Mouse (Mus musculus) cerebellum, adult 9-11 months (tissue): ENCODE measurements around the gene Cldn4.

ENCODE experiments used
- DNase-seq: peaks from one replicate; pipeline ENCODE4 v3.0.0; 2022

The Cldn4 gene

DNA sequence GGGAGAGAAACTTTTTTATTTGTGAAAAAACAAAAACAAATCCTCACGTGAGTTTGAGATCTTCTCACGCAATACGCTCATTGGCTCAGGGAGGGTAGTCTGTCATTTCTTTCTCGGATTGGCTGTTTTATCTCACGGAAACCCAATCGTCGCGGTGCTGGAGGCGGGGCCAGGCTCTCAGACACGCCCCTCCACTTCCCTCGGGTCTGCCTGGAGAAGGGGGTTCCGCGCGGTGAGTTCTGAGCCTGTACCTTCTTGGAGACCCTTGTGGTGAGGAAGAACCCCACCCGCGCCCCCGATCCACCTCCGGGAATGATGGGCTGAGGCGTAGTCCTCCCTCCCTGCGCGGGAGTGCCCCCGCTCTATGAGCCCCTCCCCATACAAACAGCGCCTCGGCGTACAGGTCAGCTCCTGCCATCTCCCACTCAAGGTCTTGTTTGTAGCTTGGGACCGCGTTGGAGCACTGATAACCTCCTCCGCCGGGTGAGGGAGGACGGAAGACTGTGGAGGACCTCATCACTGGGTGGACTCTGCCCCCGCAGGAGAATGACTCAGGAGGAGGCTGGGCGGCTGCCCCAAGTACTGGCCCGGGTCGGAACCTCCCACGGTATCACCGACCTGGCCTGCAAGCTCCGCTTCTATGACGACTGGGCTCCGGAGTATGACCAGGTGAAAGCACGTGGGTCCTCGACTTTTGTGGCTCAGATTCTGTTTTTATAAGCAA is 14.4 kb downstream of the Cldn4 start, which contains the start of gene Mettl27:
Gene Mettl27 (plus strand): TSS at position 190 of the 724 bp plus-strand sequence.
- peak; percentile 77 for DNase-seq

GRCm38 (mm10) chr5:134929988-134930387 is 16.7 kb downstream of the Cldn4 start:
- no peak for DNase-seq

GRCm38 (mm10) chr5:134926726-134927125 is 20.0 kb downstream of the Cldn4 start:
- no peak for DNase-seq

DNA sequence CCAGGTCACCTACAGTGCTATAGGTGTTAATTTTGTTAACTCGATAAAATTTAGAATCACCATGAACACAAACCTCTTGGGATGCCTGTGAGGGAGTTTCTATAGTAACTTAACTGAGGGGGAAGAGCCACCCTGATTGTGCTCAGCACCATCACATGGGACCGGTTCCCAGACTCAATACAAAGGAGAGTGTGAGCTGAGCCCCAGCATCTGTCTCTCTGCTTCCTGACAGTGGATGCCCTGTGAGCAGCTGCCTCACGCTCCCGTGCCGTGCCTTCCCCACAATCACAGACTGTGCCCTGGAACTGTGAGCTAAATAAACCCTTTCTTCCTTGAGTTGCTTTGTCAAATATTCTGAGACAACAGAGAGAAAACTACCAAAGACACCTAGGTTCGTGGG is 23.6 kb downstream of the Cldn4 start:
- no peak for DNase-seq

DNA sequence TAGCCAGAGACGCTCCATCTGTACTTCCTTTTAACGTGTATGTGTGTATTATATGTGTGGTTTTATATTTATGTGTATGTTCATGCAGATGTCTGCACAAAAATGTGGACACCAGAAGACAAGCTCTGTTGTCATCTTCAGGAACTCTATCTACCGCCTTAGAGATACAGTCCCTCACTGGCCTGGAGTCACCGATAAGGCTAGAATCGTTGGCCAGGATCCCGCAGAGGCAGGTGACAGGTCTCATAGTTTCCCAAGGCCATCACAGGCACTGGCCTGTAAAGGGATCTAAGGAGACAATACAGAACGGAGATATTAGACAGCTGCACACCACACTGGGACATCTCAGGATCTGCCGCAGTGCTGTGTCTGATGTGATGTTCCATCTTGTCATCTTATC is 25.6 kb downstream of the Cldn4 start:
- no peak for DNase-seq

- no peak for DNase-seq
Measured at GRCm38 (mm10) chr5:134920106-134920687, 26.5 kb downstream of the Cldn4 start.

DNA sequence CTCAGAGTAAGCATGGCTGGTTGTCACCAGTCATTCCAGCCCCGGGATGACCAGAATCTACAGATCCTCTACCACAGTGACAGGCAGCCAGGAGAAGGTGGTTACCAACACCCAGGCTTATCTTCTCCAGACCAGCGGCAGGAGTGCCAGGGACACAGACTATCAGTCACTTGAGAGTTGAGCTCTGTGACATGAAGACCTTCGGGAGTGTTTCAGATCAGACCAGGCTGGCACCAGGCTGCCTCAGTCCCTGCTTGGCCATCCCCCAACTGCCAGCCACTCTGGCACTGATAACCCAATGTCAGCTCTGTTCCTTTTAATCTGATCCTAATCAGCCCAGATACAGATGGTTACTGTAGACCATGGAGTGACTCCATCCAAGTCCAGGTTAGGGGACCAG is 27.6 kb downstream of the Cldn4 start:
- no peak for DNase-seq

DNA sequence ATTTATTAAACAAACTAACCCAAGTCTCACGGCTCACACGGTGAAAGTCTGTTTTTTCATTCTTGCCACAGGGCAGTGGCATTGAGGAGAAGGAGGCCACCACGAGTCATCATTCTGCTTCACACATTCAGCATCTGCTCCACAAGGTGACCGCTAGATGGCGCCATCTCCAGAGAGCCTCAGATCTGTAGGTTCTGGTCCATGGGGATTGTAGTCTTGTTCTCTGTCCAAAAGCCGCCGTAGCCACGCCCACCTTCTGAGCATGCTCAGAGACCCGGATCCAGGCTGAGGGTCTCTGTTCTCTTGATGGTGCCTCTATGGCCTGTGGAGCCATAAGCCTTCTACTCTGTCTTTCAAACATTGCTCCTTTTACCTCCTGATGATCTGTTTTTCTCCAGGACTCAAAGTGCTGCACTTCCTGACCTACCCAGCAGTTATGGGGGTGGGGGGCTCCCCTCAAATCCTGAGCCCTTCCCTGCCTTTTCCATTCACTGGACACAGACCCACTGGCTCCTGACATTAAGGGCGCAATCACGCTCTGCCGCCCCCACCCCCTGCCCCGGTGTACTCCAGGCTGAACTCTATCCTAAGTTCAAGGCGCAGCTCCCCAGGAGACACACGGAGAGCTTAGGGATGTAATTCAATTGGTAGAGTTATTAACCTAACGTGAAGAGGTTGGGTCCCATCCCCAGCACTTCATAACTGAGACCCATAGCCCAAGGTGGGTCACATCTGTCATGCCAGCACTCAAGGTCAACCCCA is 28.5 kb downstream of the Cldn4 start:
- peak; percentile 15 for DNase-seq

DNA sequence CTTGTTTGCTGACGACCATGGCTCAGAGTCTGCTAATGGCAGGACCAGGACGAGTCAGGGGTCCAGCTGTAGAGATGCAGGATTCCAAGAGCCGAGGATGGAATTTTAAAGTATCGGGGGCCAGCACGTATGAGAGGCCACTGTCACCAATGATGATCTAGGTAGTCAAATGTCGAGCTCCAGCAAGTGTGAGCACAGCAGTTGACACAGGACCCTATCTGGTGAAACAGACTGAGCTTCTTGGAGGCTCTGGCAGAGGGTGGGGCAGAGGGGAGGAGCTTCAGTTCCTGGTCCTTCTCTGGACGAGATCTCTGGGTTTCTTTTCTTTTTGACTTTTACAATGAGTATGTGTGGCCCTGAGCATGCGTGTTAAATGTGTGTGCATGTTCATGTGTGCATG is 31.4 kb downstream of the Cldn4 start, which contains the start of gene Cldn13:
Gene Cldn13 (minus strand): TSS at position 216 of the 400 bp plus-strand sequence.
- no peak for DNase-seq

- no peak for DNase-seq
Measured at GRCm38 (mm10) chr5:134914510-134914909, 32.2 kb downstream of the Cldn4 start.

GRCm38 (mm10) chr5:134913753-134914152 is 33.0 kb downstream of the Cldn4 start:
- no peak for DNase-seq

GRCm38 (mm10) chr5:134913352-134913751 is 33.4 kb downstream of the Cldn4 start:
- no peak for DNase-seq

- no peak for DNase-seq
Measured at GRCm38 (mm10) chr5:134911901-134912300, 34.8 kb downstream of the Cldn4 start.

GRCm38 (mm10) chr5:134907135-134907534 is 39.6 kb downstream of the Cldn4 start:
- peak; percentile 85 for DNase-seq

GRCm38 (mm10) chr5:134906633-134907032 is 40.1 kb downstream of the Cldn4 start, which contains the start of gene Tmem270:
TSS of gene Tmem270 (minus strand) at chr5:134906733.
- no peak for DNase-seq

DNA sequence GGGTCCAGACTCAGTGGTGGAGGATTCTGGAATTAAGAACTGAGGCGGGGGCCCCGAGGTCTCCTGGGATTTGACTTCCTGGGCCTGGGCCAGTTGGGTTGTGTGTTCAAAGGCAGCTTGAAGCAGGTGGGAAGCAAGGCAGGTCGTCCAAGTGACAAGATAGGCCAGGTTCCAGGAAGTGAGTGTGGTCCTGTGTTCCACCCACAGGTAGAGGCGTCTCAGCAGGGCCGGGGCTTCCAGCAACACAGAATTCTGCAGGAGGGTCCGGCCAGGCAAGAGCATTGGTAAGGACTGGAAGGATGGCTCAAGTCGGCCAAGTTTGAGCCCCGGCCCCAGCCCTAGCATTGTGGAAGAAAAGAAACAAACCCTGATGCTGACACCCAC is 45.1 kb downstream of the Cldn4 start:
- no peak for DNase-seq

GRCm38 (mm10) chr5:134901012-134901643 is 45.6 kb downstream of the Cldn4 start:
- peak; percentile 14 for DNase-seq

- DNase-seq = no peak
Measured at GRCm38 (mm10) chr5:134897596-134897995, 49.1 kb downstream of the Cldn4 start.

GRCm38 (mm10) chr5:134896965-134897364 is 49.8 kb downstream of the Cldn4 start:
- no peak for DNase-seq

DNA sequence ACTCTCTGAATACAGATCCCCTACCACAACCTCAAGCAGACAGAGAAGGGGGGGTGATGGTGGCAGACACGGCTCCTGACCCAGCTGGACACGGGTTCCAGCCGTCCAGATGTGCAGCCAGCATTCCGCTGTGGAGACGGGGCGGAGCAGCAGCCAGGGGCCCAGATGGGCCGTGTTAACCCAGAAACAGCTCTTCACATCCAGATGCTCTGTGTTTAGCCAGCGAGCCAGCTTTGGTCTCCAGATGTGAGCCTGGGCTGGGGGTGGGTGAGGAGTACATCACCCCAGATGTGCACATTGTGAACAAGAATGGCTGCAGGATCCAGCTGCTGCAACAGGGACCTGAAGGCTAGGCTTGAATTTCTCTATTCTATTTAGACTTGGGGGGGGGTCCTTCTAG is 51.4 kb downstream of the Cldn4 start:
- no peak for DNase-seq
